Mouse (Mus musculus): ENCODE measurements at regions not wholly inside any gene's neighbourhood (a gene's known extent, or its start where the extent isn't known, plus 50 kb on each side); places are given as distances from the start of the nearest gene placed in this dataset.
"Not testable (repeated sequence)": the region's sequence is repeated elsewhere in the genome, so short reads cannot be mapped to it uniquely, and the experiment has no call there.

DNA sequence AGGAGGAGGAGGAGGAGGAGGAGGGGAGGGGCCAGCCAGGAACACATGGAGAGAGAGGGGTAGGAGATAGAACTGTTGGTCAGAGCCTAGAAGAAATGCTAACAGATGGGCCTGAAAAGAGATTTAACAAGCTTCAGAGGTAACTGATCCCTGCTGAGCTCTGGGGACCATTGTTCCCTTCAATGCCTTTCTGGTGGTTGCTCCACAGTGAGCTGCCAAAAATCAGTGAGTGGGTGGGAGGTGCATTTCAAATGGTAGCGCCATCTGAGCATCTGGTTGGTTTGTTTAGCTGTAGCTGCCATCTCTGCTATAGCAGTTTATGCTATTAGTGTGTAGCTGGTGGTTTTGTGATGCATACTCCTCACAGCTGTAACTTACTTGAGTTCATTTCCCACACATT lies 809.9 kb downstream of the Ets1 start:
- no peak for DNase-seq (ENCODE audit: low spot score)

DNA sequence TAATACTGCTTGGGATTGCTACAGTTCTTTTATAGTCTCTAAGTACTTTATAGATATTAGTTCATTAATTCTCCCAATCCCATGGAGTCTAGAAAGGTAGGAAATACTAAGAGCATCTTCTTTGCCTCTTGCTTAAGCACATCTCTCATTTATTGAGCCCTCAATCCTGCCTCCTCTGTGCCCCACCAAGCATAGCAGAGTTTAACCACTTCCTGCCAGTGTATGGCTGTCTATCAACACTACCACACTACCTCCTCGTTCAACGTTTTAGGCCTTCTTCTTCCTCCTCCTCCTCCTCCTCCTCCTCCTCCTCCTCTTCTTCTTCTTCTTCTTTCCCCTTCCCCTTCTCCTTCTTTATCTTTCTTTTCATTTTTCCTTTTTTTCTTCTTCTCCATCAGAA lies 839.1 kb downstream of the Ets1 start:
- DNase-seq (ENCODE audit: low spot score) = no peak

DNA sequence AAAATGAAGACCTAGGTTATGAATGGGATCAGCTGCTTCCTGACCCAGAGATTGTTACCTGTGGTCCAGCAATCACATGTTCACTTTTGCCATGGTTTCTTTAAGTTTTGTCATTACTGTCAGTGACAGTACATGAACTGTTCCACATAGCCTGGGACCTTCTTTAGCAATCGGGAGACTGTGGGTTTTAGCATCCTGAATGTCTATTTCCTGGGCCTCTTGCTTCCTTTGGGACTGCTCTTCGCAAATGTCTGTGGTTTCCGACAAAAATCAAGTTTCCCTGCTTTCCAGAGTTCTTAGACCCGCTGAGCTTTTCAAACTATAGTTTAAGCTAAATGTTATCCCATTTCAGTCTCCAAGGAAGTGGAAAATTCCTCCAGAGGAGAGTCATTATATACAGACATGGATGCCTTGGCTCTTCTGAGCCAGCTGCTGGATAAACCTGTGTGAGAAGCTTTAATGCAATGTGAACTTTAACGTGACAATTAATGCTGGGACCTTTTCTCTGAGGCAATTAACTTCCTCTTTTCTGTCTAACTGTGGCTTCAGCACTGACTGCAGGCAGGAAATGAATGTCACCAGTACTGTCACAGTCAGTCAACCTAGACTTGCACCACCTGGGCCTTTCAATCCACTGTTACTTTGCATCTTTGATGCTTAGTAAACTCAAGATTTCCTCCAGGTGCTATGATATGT lies 847.0 kb downstream of the Ets1 start:
- no peak for DNase-seq (ENCODE audit: low spot score)

DNA sequence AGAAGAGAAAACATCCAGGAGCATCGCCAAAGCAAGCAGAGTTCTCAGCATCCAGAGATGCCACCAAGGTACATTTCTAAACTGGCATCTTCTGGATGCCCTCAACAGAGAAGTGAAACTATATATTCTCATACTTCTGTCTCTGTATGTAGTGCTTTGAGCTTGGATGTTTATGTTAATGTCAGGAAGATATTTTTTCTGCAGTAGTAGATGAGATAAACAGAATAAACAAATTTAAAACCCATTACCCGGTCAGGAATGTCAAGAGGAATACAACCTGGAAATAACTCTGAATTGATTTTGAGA lies 847.5 kb downstream of the Ets1 start:
- no peak for DNase-seq (ENCODE audit: low spot score)

DNA sequence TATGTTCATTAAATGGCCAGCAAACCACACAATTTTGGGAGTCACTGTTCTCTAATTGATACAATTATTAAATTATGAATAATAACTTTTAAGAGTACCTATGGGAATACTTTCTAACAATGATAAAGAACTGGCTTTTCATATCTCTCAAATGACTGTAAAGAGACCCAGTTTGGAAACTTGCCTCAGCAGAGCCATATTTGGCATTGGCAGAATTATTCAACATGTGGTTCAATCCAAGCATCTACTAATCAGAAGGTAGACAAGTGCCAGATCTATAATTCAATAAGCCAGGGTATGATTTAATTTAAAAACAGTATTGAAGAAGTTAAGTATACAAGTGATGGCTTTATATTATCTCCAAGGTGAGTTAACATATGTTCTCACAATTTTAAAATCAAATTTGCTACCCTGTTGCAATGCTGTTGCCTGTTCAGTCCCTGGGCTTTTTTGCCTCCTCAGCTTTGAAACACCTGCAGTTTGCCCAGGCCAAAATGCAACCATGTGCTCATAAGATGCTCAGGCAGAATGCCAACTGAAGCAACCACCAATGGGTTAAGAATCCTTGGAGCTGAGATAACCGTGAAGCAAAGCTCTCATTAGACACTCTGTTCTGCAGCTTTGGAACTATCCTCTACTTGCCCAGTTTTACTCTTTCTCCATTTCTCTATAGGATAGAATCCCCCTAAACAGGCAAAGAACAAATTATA lies 897.2 kb downstream of the Ets1 start:
- DNase-seq (ENCODE audit: low spot score) = no peak

DNA sequence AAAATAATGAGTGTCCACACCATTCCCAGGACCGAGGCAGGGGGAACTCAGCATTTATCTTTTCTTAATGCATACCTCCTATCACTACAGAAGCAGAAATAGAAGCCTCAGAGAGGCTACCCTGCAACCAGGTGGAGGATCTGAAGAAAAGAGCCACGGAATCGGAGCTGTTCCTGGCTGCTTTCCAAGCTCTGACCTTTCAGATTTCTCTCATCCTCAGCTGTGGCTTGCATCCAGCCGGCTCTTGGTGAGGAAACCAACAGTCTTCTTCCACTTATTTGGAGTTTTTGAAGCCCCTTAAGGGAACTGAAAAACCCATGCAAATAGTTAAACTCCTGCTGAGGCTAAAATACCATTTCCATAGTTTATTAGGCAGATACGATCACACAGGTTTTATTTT lies 907.3 kb downstream of the Ets1 start:
- DNase-seq (ENCODE audit: low spot score) = no peak

DNA sequence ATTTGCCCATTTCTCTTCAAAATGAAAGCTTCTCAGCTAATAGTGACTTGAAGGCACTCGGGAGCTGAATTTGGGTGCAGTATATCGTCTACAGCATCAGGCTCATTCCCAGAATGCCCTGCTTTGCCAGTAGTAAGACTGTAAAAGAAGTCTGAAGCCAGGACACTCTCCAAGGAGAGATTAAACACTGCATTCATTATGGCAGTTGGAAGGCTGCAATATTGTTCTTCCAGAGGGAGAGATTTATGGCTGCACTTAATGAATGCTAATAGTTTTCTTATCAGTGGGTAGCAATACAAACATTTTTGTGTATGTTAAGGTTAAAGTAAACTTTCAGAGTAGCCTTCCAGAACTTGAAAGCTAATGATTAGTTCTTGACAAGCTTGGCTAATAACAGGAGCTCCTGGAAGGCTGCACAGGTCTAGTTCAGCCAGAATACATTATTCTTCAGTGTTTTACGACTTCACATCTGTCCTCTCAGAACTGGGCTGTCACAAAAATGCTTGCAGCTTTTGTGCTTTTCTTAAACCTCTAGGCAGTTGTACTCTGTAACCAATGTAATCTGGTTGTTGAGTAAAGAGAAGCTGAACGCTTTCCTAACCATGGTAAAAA lies 910.2 kb downstream of the Ets1 start:
- no peak for DNase-seq (ENCODE audit: low spot score)

DNA sequence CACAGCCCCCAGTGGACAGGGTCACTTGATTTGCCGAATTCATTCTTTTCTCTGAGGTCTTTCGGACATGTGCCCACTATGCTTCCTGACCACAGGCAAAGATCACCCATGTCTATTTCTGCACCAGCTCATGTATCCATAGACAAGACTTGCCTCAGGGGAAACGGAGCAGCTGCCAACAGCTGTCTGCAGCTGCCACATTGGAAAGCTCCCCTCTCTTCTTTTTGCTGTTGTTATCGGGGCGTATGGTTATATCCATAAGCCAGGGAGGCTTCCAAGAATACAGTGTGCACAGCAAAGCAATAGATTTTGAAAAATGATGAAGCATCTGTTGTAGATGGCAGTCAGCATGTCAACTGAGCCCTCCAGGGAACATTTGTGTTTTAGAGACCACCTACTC lies 913.4 kb downstream of the Ets1 start:
- no peak for DNase-seq (ENCODE audit: low spot score)

DNA sequence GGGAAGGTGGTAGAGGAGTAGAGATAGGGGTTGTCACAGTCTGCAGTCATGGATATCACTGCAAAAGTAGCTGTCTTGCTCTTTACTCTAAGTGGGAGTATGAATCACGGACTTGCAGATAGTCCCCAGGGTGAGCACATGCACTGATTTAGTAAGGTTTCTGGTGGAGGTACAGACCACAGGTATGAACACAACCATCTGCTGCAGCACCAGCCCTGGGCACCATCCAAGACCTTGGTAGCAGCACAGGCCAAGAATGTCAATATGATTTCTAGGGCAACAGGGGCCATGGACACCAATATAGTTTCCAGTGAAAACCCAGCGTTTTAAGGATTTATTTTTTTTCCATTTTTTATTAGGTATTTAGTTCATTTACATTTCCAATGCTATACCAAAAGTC lies 913.7 kb upstream of the Kirrel3 start:
- no peak for DNase-seq (ENCODE audit: low spot score)

DNA sequence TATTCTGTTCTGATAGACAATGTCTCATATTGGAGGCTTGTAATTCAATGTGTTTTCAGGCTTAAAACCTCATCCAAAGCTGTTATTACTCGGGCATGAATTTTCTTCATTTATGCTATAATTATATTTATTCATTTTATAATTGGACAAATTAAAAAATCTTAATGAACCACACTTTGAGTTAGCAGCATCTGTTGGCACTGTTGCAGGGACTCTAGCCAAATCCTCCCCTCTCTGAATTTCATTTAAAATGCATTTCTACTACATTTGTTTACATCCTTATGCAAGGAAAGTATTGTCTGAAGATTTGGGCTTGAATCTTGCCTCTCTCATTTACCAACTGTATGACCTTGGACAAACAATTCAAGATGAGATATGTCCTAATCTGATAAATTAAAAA lies 874.2 kb upstream of the Kirrel3 start:
- DNase-seq (ENCODE audit: low spot score) = no peak

DNA sequence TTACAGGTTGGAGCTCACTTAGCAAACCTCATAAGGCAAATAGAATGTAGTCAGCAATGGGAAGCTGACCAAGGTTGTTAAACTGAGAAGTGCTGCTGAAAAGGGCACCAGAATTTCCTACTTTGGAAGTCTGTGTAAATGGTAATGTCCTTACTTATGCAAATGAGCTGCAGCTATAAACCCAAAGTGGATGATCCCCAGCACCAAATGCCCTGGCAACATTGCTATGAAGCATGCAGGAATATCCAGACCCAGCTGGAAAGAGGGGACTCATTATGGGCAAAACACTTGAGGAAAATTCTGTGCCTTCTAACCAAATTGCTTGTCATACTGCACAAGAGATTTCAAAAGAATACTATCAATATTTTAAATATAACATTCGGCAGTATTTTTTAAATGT lies 861.3 kb upstream of the Kirrel3 start:
- DNase-seq (ENCODE audit: low spot score) = no peak

DNA sequence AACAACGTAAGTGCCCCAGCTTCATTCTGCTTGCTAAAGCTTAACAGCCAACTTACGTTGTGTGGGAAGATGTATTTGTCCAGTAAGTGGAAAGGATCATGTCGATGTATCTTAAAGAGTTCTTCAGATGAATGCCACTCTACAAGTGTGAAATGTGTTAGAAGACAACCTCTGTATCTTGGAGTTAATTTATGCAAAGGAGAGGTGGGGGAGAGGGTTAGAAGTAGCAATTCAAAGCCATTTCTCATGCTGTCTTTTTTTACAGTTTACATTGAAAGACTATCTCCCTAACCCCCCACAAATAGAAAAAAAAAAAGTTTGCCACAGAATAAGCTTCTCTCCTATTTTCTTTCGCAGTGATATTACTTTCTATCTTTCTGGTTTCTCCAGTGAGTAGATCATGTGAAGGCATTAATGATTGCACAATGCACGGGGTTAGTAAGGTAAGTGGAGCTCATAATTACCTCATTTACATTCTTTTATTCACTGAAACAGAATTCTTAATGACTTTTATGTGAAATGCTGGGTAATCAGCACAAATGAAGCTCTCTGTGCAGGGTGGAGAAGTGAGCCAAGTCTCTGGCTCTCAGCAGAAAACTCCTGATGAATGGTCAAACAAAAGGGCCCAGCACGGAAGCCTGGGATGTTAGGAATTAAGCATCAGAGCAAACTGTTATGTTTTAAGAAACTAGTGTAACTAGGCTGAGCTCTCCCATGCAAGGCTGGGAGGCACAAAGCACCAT lies 855.8 kb upstream of the Kirrel3 start:
- DNase-seq (ENCODE audit: low spot score) = no peak

DNA sequence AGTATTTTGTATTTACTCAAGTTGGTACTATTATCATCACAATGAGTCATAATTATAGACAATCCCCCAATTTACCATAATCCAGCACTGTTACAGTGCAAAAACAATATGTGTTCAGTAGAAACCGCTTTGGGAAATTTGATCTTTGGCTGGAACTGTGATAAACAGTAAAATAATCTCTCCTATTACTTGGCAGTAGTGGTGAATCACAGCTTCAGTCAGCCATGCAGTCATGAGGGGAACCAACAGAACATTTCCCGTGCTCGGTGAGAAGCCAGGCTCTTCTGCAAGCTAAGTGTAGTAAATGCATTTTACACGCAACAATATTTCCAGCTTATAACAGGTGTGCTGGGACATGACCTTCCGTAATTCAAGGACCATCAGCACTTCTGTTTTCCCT lies 822.7 kb upstream of the Kirrel3 start:
- DNase-seq (ENCODE audit: low spot score) = no peak

DNA sequence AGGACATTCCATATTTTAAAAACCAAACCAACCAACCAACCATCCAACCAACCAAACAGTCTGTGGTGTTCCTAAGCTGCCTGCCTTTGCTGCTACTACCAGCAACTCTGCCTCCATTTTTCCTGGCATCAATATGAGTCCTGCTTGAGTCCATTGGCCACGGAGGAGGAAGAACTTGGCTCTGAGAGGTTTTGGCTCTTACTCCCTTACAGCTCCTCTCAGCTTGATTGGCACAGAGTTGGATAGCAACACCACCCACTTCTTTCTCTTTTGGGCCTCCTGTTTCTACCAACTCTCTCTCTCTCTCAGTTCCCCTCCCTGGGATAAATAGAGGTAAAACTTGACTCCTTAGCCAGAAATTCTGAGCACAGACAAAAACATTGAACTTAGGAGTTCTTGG lies 804.6 kb upstream of the Kirrel3 start:
- DNase-seq (ENCODE audit: low spot score) = peak; percentile 3

DNA sequence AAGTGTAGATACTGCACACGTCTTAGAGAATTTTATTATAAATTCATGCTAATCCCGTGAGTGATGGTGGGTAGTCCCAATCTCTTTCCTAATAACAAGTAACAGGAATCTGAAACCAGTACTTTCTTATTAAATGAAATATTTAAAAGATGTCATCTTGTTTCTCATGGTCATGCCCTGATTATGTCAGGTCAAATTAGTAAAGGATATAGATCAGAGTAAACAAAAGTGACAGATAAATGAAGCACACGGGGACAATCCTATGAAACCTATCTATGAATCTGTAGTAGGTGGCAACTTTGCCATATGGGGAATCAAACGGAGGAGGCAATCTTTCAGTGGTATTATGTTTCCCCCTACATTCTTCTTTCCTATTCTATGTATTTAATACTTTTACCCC lies 794.0 kb upstream of the Kirrel3 start:
- DNase-seq (ENCODE audit: low spot score) = no peak

DNA sequence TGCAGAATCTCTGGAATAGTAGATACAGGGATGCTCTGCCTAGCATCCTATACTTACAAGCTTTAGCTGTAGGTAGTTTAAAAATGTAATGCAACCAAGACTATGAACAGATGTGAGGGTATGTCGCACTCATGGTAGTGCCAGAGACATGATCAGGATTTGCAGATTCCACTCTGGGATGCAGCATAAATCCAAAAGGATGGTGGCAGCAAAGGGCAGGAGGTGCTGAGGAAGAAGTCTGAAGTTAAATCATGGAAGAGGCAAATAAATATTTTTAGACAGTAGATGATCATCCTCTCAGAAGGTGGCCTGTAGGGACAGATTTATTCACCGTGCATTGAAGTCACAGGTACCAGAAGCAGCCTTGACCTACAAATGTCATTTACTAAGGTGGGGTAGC lies 768.1 kb upstream of the Kirrel3 start:
- no peak for DNase-seq (ENCODE audit: low spot score)

DNA sequence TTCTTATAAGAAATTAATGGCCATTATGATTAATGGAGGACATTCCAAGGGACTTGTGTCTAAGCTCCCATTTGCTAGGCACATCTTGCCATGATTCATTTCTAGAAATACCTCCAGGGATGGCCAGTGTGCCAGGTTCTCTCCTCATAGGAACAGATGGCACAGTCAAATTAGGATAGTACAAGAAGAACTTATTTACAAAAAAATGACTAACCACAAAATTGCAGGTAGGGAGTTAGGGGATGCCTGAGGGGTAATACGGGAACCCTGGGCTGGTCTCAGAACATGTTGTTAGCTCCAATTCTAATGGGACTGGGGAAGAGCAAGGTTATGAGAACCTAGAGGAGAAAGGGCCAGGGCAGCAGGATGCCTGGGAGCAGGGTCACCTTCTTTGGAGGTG lies 760.9 kb upstream of the Kirrel3 start:
- DNase-seq (ENCODE audit: low spot score) = no peak

DNA sequence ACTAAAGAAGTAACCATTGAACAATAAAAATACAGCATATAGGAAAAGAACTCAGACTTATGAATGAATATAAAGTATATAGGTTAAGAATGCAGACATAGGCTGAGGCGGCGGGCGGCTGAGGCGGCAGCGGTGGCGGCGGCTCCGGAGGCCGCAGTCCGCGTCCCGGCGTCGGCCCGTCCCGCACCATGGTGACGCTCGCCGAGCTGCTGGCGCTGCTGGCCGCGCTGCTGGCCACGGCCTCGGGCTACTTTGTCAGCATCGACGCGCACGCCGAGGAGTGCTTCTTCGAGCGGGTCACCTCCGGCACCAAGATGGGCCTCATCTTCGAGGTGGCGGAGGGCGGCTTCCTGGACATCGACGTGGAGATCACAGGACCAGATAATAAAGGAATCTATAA lies 757.6 kb upstream of the Kirrel3 start:
- not testable (repeated sequence) for DNase-seq (ENCODE audit: low spot score)

DNA sequence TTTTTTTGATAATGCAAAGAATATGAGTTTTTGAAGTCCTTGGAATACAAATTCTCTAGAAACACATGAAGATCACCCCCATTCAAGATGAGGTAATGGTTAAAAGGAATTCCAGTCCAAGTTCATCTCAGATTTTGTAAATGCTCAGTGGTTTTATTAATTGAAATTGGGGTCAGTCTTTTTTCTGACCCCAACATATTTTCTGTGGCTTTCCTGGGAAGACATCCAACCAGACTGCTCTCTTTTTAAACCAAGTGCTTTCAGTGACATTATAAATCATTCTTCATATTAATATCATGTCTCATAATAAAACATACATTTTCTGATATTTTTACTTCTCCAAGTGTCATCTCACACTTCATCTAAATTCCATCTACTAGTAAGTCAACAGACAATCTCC lies 725.0 kb upstream of the Kirrel3 start:
- DNase-seq (ENCODE audit: low spot score) = no peak

DNA sequence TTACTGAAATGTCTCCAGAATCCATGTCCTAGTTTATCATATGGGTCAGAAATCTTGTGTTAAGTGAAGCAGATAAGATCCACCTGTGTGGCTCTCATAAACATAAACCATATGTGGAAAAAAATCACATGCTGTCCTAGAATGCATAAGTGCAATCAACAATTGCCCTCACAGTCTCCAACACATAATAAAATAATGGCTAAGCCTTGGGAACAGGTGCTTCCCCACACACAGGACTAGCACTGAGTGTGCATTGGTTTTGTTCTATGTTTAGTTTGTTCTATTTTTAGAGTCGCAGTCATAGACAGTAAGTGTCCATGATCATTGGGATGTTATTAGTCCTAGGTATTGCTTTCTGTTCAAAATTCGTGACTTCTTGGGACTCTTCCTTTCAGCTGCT lies 719.5 kb upstream of the Kirrel3 start:
- DNase-seq (ENCODE audit: low spot score) = no peak

DNA sequence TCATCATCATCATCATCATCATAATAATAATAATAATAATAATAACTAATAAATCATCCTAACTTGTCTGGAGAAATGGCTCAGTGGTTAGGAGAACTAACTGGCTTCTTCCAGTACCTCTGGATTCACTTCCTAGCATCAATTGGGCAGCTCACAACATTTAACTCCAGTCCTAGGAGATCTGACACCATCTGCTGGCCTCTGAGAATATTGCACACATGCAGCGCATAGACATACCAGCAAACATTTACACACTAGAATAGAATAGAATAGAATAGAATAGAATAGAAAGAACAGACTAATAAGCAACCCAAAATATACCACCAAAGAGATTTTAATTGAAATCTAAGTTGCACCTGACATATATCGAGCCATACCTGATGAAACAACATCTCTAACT lies 715.9 kb upstream of the Kirrel3 start:
- no peak for DNase-seq (ENCODE audit: low spot score)

DNA sequence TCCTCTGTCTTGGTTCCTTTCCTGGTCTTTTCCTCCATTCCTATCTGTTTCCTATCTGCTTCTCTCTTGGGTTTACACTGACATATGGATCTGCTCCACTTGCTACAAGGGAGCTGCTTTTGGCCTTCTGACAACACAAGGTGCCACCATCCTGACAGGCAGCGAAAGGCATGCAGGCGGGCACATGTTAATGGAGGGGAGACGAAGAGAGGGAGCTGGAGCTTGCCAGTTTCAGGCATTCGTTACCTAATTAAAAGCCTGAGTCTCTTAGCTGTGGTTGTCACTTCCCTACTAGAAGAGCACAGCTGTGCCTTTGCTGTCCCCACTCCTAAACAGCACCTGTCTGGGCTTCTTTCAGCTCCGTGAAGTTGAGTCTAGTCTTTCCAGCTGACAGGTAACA lies 711.5 kb upstream of the Kirrel3 start:
- no peak for DNase-seq (ENCODE audit: low spot score)

DNA sequence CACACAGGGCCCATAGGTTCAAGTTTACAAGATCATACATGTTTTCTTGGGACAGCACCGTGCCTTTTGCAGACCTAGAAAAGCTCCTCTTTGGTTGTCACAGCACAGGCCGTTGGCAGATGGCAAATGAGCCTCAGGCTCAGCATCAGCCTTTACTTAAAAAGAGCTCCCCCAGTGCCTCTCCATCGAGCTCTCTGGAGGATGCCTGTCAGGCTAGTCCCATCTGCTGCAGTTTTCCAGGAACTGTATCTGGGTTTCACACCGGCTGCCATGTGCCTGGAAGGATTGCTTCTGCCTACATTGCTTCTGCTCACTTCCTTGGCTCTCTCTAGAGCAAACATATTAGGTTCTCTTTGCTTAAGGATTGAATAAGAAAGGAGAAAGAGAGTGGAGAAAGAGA lies 695.1 kb upstream of the Kirrel3 start:
- DNase-seq (ENCODE audit: low spot score) = no peak

All from urinary bladder, postnatal 14 days (tissue).